Mouse (Mus musculus) lung, embryonic 14.5 days (tissue): Measurements from ENCODE around the gene Jph2. TPM values are rescaled to one million over a fixed set of nuclear protein-coding genes. Genes with fewer than 3 reads are reported as not detected.

Source experiments
- ATAC-seq: fragments of 200-750 bp; cut with Nextera tagmentation; 2 replicates; pipeline ENCODE4 v1.8.0; 2017; ENCODE audit warnings: mild to moderate bottlenecking, moderate TSS enrichment, moderate library complexity; ENCODE audit not compliant: insufficient read depth
- DNase-seq: peaks from one replicate; pipeline ENCODE4 v3.0.0-alpha.2; 2015
- H3K27ac ChIP-seq: fragments of 300-500 bp; sonication (generic); 2 replicates; pipeline ENCODE4 v1.5.1; 2014; ENCODE audit warnings: low read depth, mild to moderate bottlenecking, moderate library complexity
- H3K27me3 ChIP-seq: fragments of 300-500 bp; sonication (generic); 2 replicates; pipeline ENCODE4 v1.6.1; 2014; ENCODE audit warnings: low read length, control low read depth; ENCODE audit not compliant: insufficient read depth
- H3K36me3 ChIP-seq: fragments of 300-500 bp; sonication (generic); 2 replicates; pipeline ENCODE4 v1.6.1; 2014; ENCODE audit warnings: control low read depth; ENCODE audit not compliant: insufficient read depth
- H3K4me1 ChIP-seq: fragments of 300-500 bp; sonication (generic); 2 replicates; pipeline ENCODE4 v1.6.1; 2014; ENCODE audit warnings: antibody characterized with exemption, control low read depth; ENCODE audit not compliant: insufficient read depth
- H3K4me2 ChIP-seq: fragments of 300-500 bp; sonication (generic); 2 replicates; pipeline ENCODE4 v1.6.1; 2014; ENCODE audit warnings: mild to moderate bottlenecking
- H3K4me3 ChIP-seq: fragments of 300-500 bp; sonication (generic); 2 replicates; pipeline ENCODE4 v1.5.1; 2014; ENCODE audit warnings: low read depth, low read length
- H3K9ac ChIP-seq: fragments of 300-500 bp; sonication (generic); 2 replicates; pipeline ENCODE4 v1.6.1; 2014
- H3K9me3 ChIP-seq: fragments of 300-500 bp; sonication (generic); 2 replicates; pipeline ENCODE4 v1.6.1; 2016; ENCODE audit warnings: low read depth, low read length, control low read depth
- CTCF ChIP-seq: IDR thresholded peaks from 2 replicates; pipeline ENCODE4 v1.5.1; 2016; ENCODE audit warnings: antibody characterized with exemption, low read depth
- WGBS: fragments of 180-500 bp; shearing (Covaris S2); extraction: QIAGEN DNeasy Blood & Tissue Kit; methylation state at CpG from one replicate; pipeline ENCODE4 v1.1.7; 2014; 5-methylcytosine and 5-hydroxymethylcytosine counted together
- polyA plus RNA-seq: library from polyadenylated mRNA; unstranded; fragments of >200 nt; fragmentation: Nextera tagmentation; extraction: Ambion mirVana; gene quantifications from 2 replicates; pipeline ENCODE4 v1.2.1, GENCODE M21; 2014

Jph2 gene
- polyA plus RNA-seq = 2.7 and 2.9 TPM in 2 replicates

DNA sequence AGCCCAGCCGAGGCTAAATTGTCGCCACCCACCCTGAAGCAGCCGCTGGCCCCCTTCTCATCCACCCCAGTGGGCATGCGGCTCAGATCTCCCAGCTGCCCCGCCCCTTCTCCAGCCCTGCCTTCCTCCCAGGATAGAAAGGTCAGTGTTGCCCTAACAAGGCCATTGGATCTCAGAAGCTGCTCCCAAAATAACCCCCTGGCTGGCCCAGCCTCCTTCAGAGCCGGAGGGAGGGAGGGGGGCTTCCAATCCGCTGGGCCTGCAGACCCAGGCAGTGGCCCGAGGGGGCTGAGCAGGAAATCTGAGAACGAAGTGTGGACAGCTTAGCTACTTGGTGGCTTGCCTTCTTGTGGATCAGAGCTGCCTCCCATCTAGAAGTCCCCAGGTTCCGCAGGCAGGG is at the start of gene Jph2:
Gene Jph2 (minus strand): TSS at position 89 of the 400 bp plus-strand sequence.
- DNase-seq = peak; percentile 81
- Histone ChIP-seq H3K4me1 (no peaks in the 10 kb centered on the region; the same call in 1 of the 2 replicates), H3K4me3 (peak within 1 kb of the TSS; percentile 37), H3K36me3 (no peaks in the 10 kb centered on the region), H3K4me2 (peak within 1 kb of the TSS; percentile 56), H3K27ac (peak within 1 kb of the TSS; percentile 85), H3K9ac (peak within 1 kb of the TSS; percentile 49), H3K9me3 (no peaks in the 10 kb centered on the region), H3K27me3 (no peaks in the 10 kb centered on the region)
- ATAC-seq = peak; percentile 87
- TF ChIP-seq CTCF = peak; percentile 33
- 6% methylated on average over 10 of the region's 10 CpGs for WGBS

DNA sequence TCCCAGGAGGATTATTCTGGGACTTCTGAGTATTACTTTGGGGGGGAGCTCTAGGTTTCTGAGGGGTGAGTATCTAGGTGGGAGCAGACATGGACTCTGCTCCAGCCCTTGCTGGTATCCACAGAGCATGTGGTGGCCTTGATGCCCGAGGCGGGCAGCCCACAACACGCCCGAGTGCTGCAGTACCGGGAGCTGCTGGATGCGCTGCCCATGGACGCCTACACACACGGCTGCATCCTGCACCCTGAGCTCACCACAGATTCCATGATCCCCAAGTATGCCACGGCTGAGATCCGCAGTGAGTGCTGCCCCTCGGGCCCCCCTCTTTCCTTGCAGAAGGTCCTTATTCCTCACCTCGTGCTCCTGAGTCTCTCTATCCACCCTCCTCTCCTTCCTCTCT is 49.6 kb upstream of the Jph2 start:
- no peak for ATAC-seq
- 76% methylated on average over 12 of the region's 12 CpGs for WGBS
- TF ChIP-seq CTCF = no peak

DNA sequence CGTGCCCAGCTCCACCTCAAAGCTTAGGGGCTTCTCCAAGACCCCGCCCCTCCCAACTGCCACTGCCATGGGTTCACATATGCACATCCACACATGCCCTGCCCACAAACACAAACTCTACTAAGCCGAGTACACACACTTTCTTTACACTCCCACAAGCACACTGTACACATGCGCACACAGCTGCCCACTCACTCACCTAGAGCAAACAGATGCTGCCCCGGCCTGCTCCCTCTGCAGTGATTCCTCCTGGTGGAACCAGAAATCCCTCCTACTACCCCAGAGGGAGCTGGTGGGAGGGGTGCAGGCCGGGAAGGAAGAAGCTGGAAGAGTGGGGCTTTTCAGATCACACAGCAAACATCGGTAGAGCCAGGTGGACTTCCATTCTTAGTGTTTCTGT is 46.2 kb upstream of the Jph2 start:
- Histone ChIP-seq H3K36me3 (no peaks in the 10 kb centered on the region), H3K4me3 (no peak overlapping the region), H3K9ac (no peak overlapping the region), H3K9me3 (no peaks in the 10 kb centered on the region), H3K4me1 (no peaks in the 10 kb centered on the region), H3K27me3 (peaks cover under 1% of the 10 kb centered on the region; the same call in 1 of the 2 replicates), H3K27ac (no peak overlapping the region), H3K4me2 (no peak overlapping the region)
- no peak for ATAC-seq
- WGBS = 47% methylated on average over 7 of the region's 7 CpGs
- no peak for DNase-seq
- TF ChIP-seq CTCF = no peak

More for the DNA sequence above, 49.6 kb upstream of the Jph2 start:
- H3K36me3 ChIP-seq = no peaks in the 10 kb centered on the region
- no peaks in the 10 kb centered on the region for H3K27me3 ChIP-seq
- H3K9ac ChIP-seq = no peak overlapping the region
- H3K4me1 ChIP-seq = no peaks in the 10 kb centered on the region
- no peak overlapping the region for H3K27ac ChIP-seq
- H3K4me3 ChIP-seq = no peak overlapping the region
- no peaks in the 10 kb centered on the region for H3K9me3 ChIP-seq
- DNase-seq = no peak
- H3K4me2 ChIP-seq = no peak overlapping the region

DNA sequence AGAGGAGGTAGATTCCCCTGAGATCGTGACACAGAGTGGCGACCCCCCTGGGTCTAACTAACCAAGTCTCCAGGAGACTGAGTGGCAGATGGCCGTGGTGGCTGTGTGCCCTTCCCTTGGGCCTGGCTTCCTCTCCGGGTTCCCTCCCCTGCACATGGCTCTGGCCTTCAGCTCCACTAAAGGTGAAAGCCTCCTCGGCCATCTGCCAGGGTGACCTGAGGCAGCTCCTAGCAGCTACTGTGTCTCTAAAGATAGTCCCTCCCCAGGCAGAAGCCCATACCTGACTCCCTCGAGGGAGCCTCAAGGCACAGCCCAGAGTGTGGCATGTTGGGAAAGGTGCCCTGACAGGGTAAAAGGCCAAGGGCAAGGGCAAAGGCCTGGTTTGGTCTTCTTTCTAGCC is 45.8 kb upstream of the Jph2 start:
- no peak overlapping the region for H3K9ac ChIP-seq
- no peak overlapping the region for H3K4me2 ChIP-seq
- 54% methylated on average over 6 of the region's 6 CpGs for WGBS
- no peak for ATAC-seq
- no peak overlapping the region for H3K27ac ChIP-seq
- H3K4me3 ChIP-seq = no peak overlapping the region
- TF ChIP-seq CTCF = no peak
- H3K36me3 ChIP-seq = no peaks in the 10 kb centered on the region
- peaks cover 5% of the 10 kb centered on the region for H3K27me3 ChIP-seq
- DNase-seq = no peak
- H3K4me1 ChIP-seq = no peaks in the 10 kb centered on the region
- H3K9me3 ChIP-seq = no peaks in the 10 kb centered on the region

DNA sequence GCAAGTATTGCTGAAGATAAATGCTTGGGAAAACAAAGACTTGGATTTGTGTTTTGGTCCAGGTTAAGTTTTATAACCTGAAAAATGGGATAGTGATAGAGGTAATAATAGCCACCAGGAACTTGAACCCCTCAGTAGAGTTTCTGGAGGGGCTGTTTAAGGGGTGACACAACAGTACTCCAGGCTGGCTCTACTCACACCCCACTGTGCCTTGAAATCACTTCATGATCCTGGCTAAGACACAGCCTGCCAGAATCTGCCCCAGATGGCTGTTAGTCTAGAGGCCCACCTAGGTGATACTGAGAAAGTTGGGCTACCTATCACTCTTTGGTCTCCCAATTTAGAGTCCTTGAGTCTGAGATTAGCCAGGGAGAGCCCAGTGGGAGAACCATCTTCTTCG is 41.7 kb upstream of the Jph2 start:
- 44% methylated on average over 1 of the region's 1 CpGs for WGBS

DNA sequence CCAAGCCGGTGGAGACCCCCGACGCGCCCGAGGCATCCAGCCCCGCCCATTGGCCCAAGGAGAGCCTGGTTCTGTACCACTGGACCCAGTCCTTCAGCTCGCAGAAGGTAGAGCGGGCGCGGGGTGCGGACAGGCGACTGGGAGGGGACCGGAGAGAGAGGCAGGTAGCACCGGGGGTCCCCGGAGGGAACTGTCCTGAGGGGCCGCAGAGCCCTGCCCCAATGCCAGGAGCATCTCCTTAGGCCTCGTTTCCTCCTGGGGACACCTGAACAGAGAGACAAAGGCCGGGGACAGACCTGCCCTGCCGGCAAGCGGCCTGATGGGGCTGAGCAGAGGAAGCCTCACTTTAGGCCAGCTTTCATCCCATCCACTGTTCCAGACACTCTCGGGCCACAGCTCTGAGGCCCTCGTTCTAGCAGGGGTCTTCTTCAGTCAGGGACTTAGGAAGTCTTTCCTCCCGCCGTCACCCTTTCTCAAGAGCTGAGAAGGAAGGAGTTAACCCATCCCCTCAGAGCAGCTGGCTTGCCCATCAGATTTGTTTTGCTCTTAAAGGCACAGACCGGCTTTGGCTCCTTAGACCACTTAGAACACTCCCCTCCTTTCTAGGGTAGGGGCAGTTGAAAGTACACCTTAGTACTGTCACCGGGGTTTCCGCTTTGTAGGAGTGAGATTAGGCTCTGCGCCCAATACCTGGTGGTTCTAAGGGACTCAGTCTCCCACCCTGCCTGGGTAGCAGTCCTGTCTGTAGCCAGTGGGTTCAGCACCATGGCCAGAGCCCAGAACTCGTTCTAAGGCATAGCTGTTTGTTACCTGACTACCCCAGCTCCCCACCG is 41.0 kb upstream of the Jph2 start:
- peak overlapping the region; percentile 52 for H3K4me2 ChIP-seq
- H3K36me3 ChIP-seq = no peaks in the 10 kb centered on the region
- H3K4me3 ChIP-seq = peak overlapping the region; percentile 24
- TF ChIP-seq CTCF = no peak
- no peaks in the 10 kb centered on the region for H3K9me3 ChIP-seq
- no peak for ATAC-seq
- H3K4me1 ChIP-seq = no peaks in the 10 kb centered on the region
- DNase-seq = peak; percentile 85
- H3K27ac ChIP-seq = no peak overlapping the region
- 1% methylated on average over 30 of the region's 30 CpGs for WGBS
- peaks cover 15% of the 10 kb centered on the region for H3K27me3 ChIP-seq
- no peak overlapping the region for H3K9ac ChIP-seq

More for the DNA sequence above, 41.7 kb upstream of the Jph2 start:
- Histone ChIP-seq H3K9me3 (no peaks in the 10 kb centered on the region), H3K4me3 (no peak overlapping the region), H3K9ac (no peak overlapping the region), H3K4me1 (no peaks in the 10 kb centered on the region), H3K4me2 (no peak overlapping the region), H3K27ac (no peak overlapping the region), H3K36me3 (no peaks in the 10 kb centered on the region), H3K27me3 (peaks cover 15% of the 10 kb centered on the region)
- no peak for TF ChIP-seq CTCF
- ATAC-seq (no peak), DNase-seq (no peak)

DNA sequence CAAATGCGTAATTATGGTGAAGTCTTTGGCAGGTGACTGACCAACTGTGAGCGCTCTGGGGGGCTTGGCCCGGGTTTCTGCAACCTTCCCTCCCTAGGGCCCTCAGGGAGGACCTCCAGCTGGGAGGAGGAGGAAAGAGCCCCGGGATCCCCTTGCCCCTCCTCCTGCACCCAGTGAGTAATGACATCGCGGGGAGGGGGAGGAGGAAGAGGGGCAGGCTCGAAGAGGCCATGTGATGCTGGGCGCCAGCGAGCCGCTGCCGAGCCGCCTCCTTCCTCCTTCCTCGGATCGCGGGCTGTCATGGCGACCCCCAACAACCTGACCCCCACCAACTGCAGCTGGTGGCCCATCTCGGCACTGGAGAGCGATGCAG is 40.4 kb upstream of the Jph2 start, which contains the start of gene Gdap1l1:
Gene Gdap1l1 (plus strand): TSS at position 231 of the 373 bp plus-strand sequence.
- no peaks in the 10 kb centered on the region for H3K4me1 ChIP-seq
- H3K27me3 ChIP-seq = peaks cover 15% of the 10 kb centered on the region
- H3K4me2 ChIP-seq = peak within 1 kb of the TSS; percentile 52
- ATAC-seq (no peak), DNase-seq (no peak)
- no peak within 1 kb of the TSS for H3K27ac ChIP-seq
- H3K4me3 ChIP-seq = peak within 1 kb of the TSS; percentile 24
- no peak within 1 kb of the TSS for H3K9ac ChIP-seq
- no peaks in the 10 kb centered on the region for H3K36me3 ChIP-seq
- WGBS = 3% methylated on average over 7 of the region's 18 CpGs
- no peak for TF ChIP-seq CTCF
- H3K9me3 ChIP-seq = no peaks in the 10 kb centered on the region
